Mouse (Mus musculus): Measurements from ENCODE around the gene Supt7l.

DNA sequence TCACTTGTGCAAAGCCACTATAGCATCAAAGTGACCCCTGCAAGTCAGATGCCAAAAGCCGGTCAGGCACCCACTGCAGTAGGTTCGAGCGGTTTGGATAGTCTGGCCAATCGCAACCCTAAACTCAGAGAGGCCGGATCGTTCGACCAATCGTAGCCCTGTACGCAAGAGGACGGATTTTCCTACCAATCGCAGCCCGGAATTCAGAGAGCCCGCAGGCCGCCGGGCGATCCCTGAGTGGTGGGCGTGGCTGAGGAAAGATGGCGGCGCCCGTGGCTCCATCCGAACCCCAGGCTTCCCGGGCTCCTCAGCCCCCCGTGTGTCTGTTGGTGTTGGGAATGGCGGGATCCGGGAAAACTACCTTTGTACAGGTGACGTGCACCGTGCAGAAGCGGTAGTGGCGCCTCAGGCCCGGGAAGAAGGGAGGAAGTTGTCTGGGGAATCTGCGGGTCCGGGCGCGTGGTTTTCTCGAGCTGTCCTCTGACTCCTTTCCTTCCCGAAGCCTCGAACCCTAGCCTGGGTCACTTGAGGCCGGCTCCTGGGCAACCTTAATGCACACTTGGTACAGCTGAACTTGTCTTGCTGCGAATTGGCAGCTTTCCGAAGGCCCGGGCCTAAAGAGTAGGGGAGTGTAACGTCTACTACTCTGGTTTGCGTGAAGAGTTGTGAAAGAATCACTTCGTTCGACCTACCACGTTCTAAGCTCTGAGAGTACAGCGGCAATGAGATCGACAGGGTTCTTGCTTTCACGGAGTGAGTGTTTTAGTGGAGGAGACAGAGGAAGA, 32.9 kb downstream of the Supt7l start, which contains the start of gene Gpn1:
- TF ChIP-seq POLR2A (IDR thresholded peaks at IDR 0.05; ENCODE audit: borderline replicate concordance, insufficient read depth, low read length) (peak; percentile 56; the same call in 1 of the 2 replicates), CTCF (IDR thresholded peaks at IDR 0.05; ENCODE audit: borderline replicate concordance, insufficient read depth, low read depth, low read length) (no peak)

Measured in cerebellum, adult 2 months (tissue).